Mouse (Mus musculus): ENCODE results near the gene 9030612E09Rik. TPM values are rescaled to one million over a fixed set of nuclear protein-coding genes. Genes with fewer than 3 reads are reported as not detected.

Gene 9030612E09Rik
- polyA plus RNA-seq, 1 experiment from 2014 or later, result 0.24 TPM

DNA sequence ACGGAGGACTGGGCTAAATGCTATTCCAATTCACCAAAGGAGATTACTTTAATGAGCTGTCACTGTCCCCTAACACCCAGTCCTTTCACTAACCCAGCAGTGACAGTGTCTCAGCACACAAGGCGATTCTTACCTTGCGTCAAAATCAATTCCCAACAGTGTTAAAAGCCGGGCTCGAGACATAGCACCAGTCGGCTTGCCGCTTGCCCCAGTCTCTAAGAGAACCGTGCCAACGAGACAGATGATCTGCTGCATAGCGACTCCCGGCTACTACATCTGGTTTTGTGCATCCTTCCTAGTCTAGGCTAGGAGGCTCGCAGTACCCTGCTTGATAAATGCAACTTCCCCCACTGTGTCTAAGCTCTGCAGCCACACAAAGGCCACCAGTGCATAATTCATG is 12.2 kb upstream of the 9030612E09Rik start:
- Histone ChIP-seq H3K4me2 (ENCODE audit: low read depth, low read length) (no peak overlapping the region), H3K27me3 (replicated peaks; ENCODE audit: control insufficient read depth, insufficient read depth, low read length) (no peaks in the 10 kb centered on the region), H3K9me3 (ENCODE audit: control insufficient read depth, low read length) (0 out of 2 replicates have a peak, but pooled peaks cover 2% of the 10 kb centered on the region), H3K4me3 (ENCODE audit: low read length) (no peak overlapping the region), H3K27ac (ENCODE audit: low read length) (no peak overlapping the region), H3K36me3 (ENCODE audit: control insufficient read depth, insufficient read depth, low read length) (no peaks in the 10 kb centered on the region), H3K4me1 (ENCODE audit: control insufficient read depth, insufficient read depth, low read length) (no peaks in the 10 kb centered on the region), H3K9ac (ENCODE audit: low read depth, low read length) (no peak overlapping the region)
- WGBS, result 78% methylated on average over 12 of the region's 12 CpGs
- no peak for ATAC-seq

DNA sequence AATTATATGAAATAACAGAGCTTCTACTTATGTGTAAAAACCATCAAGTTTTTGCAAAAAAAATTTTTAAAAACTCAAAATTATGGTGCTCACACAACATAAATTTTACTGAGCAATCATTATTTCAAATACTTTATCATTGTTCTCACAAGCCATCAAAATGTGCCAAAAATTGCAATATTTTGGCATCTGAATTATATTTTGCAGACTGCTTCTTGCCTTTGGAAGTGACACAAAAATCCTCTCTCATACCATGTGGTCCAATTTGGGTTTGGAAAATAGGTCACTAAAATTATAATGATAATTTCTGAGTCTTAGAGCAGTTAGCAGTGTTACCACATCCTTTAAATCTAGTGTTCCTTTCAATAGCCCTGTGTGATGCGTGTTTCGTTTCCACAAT is 10.1 kb upstream of the 9030612E09Rik start:
- no peak overlapping the region for H3K27ac ChIP-seq (ENCODE audit: low read length)
- WGBS, result 92% methylated on average over 2 of the region's 2 CpGs
- no peak overlapping the region for H3K4me3 ChIP-seq (ENCODE audit: low read length)
- no peaks in the 10 kb centered on the region for H3K36me3 ChIP-seq (ENCODE audit: control insufficient read depth, insufficient read depth, low read length)
- H3K9ac ChIP-seq (ENCODE audit: low read depth, low read length), result no peak overlapping the region
- no peaks in the 10 kb centered on the region; the same call in 1 of the 2 replicates for H3K27me3 ChIP-seq (replicated peaks; ENCODE audit: control insufficient read depth, insufficient read depth, low read length)
- no peaks in the 10 kb centered on the region for H3K4me1 ChIP-seq (ENCODE audit: control insufficient read depth, insufficient read depth, low read length)
- H3K9me3 ChIP-seq (ENCODE audit: control insufficient read depth, low read length), result 0 out of 2 replicates have a peak, but pooled peaks cover 2% of the 10 kb centered on the region
- H3K4me2 ChIP-seq (ENCODE audit: low read depth, low read length), result no peak overlapping the region
- no peak for ATAC-seq

DNA sequence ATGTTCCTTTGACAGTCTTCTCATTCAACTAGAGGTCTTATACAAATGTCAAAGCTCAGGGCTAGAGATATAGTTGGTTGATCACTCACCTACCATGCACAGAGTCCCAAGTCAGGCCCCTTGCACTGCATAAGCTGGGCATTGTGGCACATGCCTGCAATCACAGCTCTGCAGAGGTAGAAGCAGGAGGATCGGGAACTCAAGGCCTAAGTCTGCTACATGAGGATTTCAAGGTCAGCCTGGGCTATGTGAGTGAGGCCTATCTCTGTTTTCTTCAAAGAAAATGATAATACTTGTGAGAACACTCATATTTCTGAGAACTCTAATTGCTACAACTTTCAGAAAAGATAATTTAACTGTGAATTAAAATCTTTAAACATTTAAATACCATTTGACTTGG is 8.4 kb upstream of the 9030612E09Rik start:
- no peak overlapping the region for H3K27ac ChIP-seq (ENCODE audit: low read length)
- H3K9me3 ChIP-seq (ENCODE audit: control insufficient read depth, low read length), result 0 out of 2 replicates have a peak, but pooled peaks cover 2% of the 10 kb centered on the region
- H3K4me3 ChIP-seq (ENCODE audit: low read length), result no peak overlapping the region
- H3K4me1 ChIP-seq (ENCODE audit: control insufficient read depth, insufficient read depth, low read length), result no peaks in the 10 kb centered on the region
- ATAC-seq, result no peak
- H3K9ac ChIP-seq (ENCODE audit: low read depth, low read length), result no peak overlapping the region
- H3K27me3 ChIP-seq (replicated peaks; ENCODE audit: control insufficient read depth, insufficient read depth, low read length), result peaks cover 2% of the 10 kb centered on the region; the same call in 1 of the 2 replicates
- H3K36me3 ChIP-seq (ENCODE audit: control insufficient read depth, insufficient read depth, low read length), result no peaks in the 10 kb centered on the region
- no peak overlapping the region for H3K4me2 ChIP-seq (ENCODE audit: low read depth, low read length)
- WGBS, result 79% methylated on average over 1 of the region's 1 CpGs

DNA sequence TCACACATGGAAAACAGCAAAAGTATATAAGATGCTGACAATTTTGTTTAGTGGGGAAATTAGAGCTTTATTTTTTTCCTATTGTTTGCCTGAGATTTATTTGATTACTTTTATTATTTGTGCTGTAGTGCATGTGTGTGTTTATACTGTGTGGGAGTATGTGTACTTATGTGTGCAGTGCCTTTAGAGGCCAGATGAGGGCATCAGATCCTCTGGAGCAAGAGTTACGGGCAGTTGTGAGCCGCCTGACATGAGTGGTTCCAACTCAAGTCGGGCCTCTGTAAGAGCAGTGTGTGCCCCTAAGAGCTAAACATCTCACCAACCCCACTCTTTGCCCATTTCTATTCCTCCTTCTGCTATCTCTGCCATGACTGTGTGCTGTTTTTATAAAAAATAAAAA is 7.7 kb upstream of the 9030612E09Rik start:
- 92% methylated on average over 3 of the region's 3 CpGs for whole genome bisulfite sequencing
- H3K4me1 ChIP-seq (ENCODE audit: control insufficient read depth, insufficient read depth, low read length), result no peaks in the 10 kb centered on the region
- no peak overlapping the region for H3K9ac ChIP-seq (ENCODE audit: low read depth, low read length)
- 0 out of 2 replicates have a peak, but pooled peaks cover 2% of the 10 kb centered on the region for H3K9me3 ChIP-seq (ENCODE audit: control insufficient read depth, low read length)
- H3K27ac ChIP-seq (ENCODE audit: low read length), result no peak overlapping the region
- no peaks in the 10 kb centered on the region for H3K36me3 ChIP-seq (ENCODE audit: control insufficient read depth, insufficient read depth, low read length)
- ATAC-seq, result no peak
- no peak overlapping the region for H3K4me2 ChIP-seq (ENCODE audit: low read depth, low read length)
- peaks cover 4% of the 10 kb centered on the region; the same call in 1 of the 2 replicates for H3K27me3 ChIP-seq (replicated peaks; ENCODE audit: control insufficient read depth, insufficient read depth, low read length)
- no peak overlapping the region for H3K4me3 ChIP-seq (ENCODE audit: low read length)

DNA sequence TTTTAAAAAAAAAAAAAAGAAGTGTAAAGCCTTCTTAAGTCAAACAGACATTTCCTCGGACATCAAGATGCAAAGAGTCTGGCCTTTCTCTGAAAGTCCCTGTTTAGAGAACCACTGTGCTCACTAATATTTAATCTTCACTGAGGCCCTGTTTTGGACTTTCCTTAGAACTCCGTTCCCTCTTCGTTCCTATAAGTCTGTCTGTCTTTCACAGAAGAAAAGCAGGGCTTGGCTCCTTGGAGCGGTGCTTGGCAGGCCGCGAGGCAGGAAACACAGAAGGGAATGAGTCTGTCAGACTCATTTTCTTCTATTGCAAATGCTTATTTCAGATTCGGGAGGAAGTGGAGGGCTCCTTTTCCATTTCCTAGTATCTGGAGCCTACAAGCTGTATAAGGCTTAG is 5.7 kb upstream of the 9030612E09Rik start:
- Histone ChIP-seq H3K27me3 (replicated peaks; ENCODE audit: control insufficient read depth, insufficient read depth, low read length) (peaks cover 4% of the 10 kb centered on the region), H3K9me3 (ENCODE audit: control insufficient read depth, low read length) (no peaks in the 10 kb centered on the region), H3K36me3 (ENCODE audit: control insufficient read depth, insufficient read depth, low read length) (no peaks in the 10 kb centered on the region), H3K27ac (ENCODE audit: low read length) (no peak overlapping the region), H3K4me2 (ENCODE audit: low read depth, low read length) (no peak overlapping the region), H3K4me3 (ENCODE audit: low read length) (no peak overlapping the region), H3K4me1 (ENCODE audit: control insufficient read depth, insufficient read depth, low read length) (no peaks in the 10 kb centered on the region; the same call in 1 of the 2 replicates), H3K9ac (ENCODE audit: low read depth, low read length) (no peak overlapping the region)
- ATAC-seq, result no peak
- WGBS, result 61% methylated on average over 7 of the region's 7 CpGs

DNA sequence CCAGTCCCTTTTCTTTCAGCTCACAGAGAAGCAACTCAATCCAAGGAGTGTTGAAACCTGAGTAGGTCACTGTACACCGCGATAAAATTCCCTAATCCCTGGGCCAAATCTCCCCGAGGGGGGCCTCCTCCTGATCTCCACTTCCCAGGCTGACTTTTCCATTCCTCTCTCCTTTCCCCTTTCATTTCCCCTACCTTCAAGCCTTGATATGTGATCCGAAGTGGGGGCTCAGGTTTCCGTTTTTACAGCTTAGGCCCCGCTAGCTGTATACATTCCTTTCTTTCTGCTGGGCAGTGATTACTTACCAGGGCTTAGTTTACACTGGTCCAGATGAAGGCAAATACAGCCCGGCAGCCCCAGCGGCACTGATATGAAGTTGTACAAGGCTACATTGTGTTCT is 3.4 kb upstream of the 9030612E09Rik start:
- Histone ChIP-seq H3K9me3 (ENCODE audit: control insufficient read depth, low read length) (no peaks in the 10 kb centered on the region), H3K36me3 (ENCODE audit: control insufficient read depth, insufficient read depth, low read length) (no peaks in the 10 kb centered on the region), H3K27ac (ENCODE audit: low read length) (no peak overlapping the region), H3K4me3 (ENCODE audit: low read length) (no peak overlapping the region), H3K4me2 (ENCODE audit: low read depth, low read length) (no peak overlapping the region), H3K9ac (ENCODE audit: low read depth, low read length) (no peak overlapping the region), H3K27me3 (replicated peaks; ENCODE audit: control insufficient read depth, insufficient read depth, low read length) (peaks cover 19% of the 10 kb centered on the region), H3K4me1 (ENCODE audit: control insufficient read depth, insufficient read depth, low read length) (peaks cover 8% of the 10 kb centered on the region)
- 9% methylated on average over 8 of the region's 8 CpGs for WGBS
- no peak for ATAC-seq

DNA sequence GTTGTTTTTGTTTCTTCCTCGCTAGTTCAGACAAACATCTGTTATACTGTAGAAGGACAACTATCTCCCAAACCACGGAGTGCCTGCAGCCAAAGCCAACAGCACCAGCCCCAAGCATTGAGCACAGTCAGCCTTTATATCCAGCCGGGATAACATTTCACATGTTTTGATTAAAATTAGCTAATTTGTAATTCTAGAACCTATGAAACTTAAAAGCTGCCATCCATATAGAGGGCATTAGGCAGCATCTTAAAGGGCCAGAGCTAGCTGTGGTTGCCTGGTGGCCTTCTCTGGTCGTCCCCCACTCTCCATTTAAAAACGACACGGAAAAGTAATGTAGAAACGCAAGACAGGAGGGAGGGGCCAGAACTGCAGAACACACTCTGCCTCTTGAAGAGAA is 2.4 kb upstream of the 9030612E09Rik start:
- Histone ChIP-seq H3K4me1 (ENCODE audit: control insufficient read depth, insufficient read depth, low read length) (peaks cover 8% of the 10 kb centered on the region), H3K4me3 (ENCODE audit: low read length) (no peak overlapping the region), H3K36me3 (ENCODE audit: control insufficient read depth, insufficient read depth, low read length) (no peaks in the 10 kb centered on the region), H3K27me3 (replicated peaks; ENCODE audit: control insufficient read depth, insufficient read depth, low read length) (peaks cover 21% of the 10 kb centered on the region), H3K9ac (ENCODE audit: low read depth, low read length) (no peak overlapping the region), H3K4me2 (ENCODE audit: low read depth, low read length) (peak overlapping the region; percentile 96; the same call in 1 of the 2 replicates), H3K27ac (ENCODE audit: low read length) (no peak overlapping the region), H3K9me3 (ENCODE audit: control insufficient read depth, low read length) (no peaks in the 10 kb centered on the region)
- WGBS, result 15% methylated on average over 7 of the region's 7 CpGs
- no peak for ATAC-seq

DNA sequence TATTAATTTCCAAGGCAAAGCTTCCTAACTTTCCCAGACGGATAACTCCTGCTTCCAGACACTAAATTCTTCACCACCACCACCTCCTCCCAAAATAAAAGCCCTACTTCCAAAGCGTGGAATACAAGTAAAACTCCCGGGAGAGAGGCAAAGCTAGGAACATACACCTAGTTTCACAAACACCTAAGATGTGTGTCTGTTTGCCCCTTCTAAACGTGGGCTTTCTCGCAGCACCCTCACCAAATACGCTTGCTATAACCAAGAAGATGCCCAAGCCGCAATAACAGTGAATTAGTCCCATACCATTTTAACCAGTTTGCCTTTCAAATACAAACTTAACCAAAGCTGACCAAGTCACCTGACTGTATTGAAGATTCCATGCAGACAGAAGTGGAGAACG is 1.9 kb upstream of the 9030612E09Rik start:
- peaks cover 23% of the 10 kb centered on the region for H3K27me3 ChIP-seq (replicated peaks; ENCODE audit: control insufficient read depth, insufficient read depth, low read length)
- H3K27ac ChIP-seq (ENCODE audit: low read length), result no peak overlapping the region
- peak overlapping the region; percentile 78 for H3K4me3 ChIP-seq (ENCODE audit: low read length)
- no peak overlapping the region for H3K9ac ChIP-seq (ENCODE audit: low read depth, low read length)
- H3K36me3 ChIP-seq (ENCODE audit: control insufficient read depth, insufficient read depth, low read length), result no peaks in the 10 kb centered on the region
- peaks cover 8% of the 10 kb centered on the region for H3K4me1 ChIP-seq (ENCODE audit: control insufficient read depth, insufficient read depth, low read length)
- ATAC-seq, result no peak
- H3K4me2 ChIP-seq (ENCODE audit: low read depth, low read length), result peak overlapping the region; percentile 96
- WGBS, result 9% methylated on average over 8 of the region's 8 CpGs
- no peaks in the 10 kb centered on the region for H3K9me3 ChIP-seq (ENCODE audit: control insufficient read depth, low read length)

DNA sequence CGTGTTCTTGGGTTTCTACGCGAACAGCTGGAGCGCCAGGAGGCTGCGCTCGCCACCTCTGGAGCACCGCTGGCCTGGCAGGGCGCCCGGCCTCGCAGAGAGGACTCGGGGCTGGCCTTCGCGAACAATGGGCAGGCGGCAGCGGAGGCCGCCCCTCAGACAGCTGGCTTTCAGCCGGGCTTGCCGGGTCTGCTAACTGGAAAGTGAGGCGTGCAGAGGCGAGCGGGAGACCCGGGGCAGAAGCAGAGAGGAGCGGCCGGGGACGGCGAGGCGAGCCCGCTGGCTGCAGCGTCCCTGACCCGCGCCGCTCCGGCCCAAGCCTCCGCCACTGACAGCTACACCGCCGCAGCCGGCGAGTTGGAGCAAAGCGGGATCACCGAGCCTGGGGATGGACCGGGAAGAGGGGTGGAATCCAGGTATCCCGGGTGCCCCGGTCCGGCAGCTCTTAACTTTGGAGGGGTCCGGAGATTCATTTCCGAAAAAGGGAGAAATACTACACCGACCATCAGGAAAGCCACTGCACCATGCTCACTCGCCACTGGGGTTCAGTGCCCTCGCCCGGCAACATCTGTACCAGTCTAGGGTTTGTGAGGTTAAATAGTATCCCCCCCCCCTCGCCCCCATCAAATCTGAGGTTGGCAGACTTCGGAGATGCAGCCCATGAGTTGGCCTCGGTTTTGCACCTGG is 1.2 kb upstream of the 9030612E09Rik start:
- Histone ChIP-seq H3K4me3 (ENCODE audit: low read length) (peak overlapping the region; percentile 78), H3K4me2 (ENCODE audit: low read depth, low read length) (peak overlapping the region; percentile 96), H3K27ac (ENCODE audit: low read length) (no peak overlapping the region), H3K4me1 (ENCODE audit: control insufficient read depth, insufficient read depth, low read length) (peaks cover 8% of the 10 kb centered on the region), H3K9me3 (ENCODE audit: control insufficient read depth, low read length) (no peaks in the 10 kb centered on the region), H3K27me3 (replicated peaks; ENCODE audit: control insufficient read depth, insufficient read depth, low read length) (peaks cover 25% of the 10 kb centered on the region), H3K36me3 (ENCODE audit: control insufficient read depth, insufficient read depth, low read length) (no peaks in the 10 kb centered on the region), H3K9ac (ENCODE audit: low read depth, low read length) (peak overlapping the region; percentile 73)
- under 1% methylated on average over 53 of the region's 53 CpGs for WGBS
- peak; percentile 65 for ATAC-seq

All from intestine, embryonic 16.5 days (tissue).